Mouse (Mus musculus): ENCODE data around the gene Rbms3. TPM values are rescaled to one million over a fixed set of nuclear protein-coding genes. Genes with fewer than 3 reads are reported as not detected.

Gene Rbms3
- polyA plus RNA-seq, 1 experiment from 2014 or later: 80.5 TPM

GRCm38 (mm10) chr9:117585345-117585744 is 44.4 kb downstream of the Rbms3 start:
- 91% methylated on average over 6 of the region's 6 CpGs for WGBS
- no peak overlapping the region for H3K4me2 ChIP-seq
- ATAC-seq (ENCODE audit: low FRiP score, low read depth): no peak
- H3K36me3 ChIP-seq: no peaks in the 10 kb centered on the region
- H3K4me1 ChIP-seq (replicated peaks): no peaks in the 10 kb centered on the region
- no peaks in the 10 kb centered on the region for H3K27me3 ChIP-seq
- no peak overlapping the region for H3K9ac ChIP-seq
- H3K4me3 ChIP-seq: no peak overlapping the region
- no peak overlapping the region for H3K27ac ChIP-seq (replicated peaks)
- H3K9me3 ChIP-seq: no peaks in the 10 kb centered on the region

- 60% methylated on average over 7 of the region's 7 CpGs for WGBS
- Histone ChIP-seq H3K4me2 (no peak overlapping the region), H3K4me3 (no peak overlapping the region), H3K9me3 (no peaks in the 10 kb centered on the region), H3K27ac (replicated peaks) (no peak overlapping the region), H3K4me1 (replicated peaks) (no peaks in the 10 kb centered on the region), H3K36me3 (no peaks in the 10 kb centered on the region), H3K27me3 (no peaks in the 10 kb centered on the region), H3K9ac (no peak overlapping the region)
- peak; percentile 81 for ATAC-seq (ENCODE audit: low FRiP score, low read depth)
Observed at GRCm38 (mm10) chr9:117583638-117584037, 46.1 kb downstream of the Rbms3 start.

GRCm38 (mm10) chr9:117582591-117582990 is 47.1 kb downstream of the Rbms3 start:
- WGBS: 79% methylated on average over 6 of the region's 6 CpGs
- no peak for ATAC-seq (ENCODE audit: low FRiP score, low read depth)

GRCm38 (mm10) chr9:117571186-117571855 is 58.4 kb downstream of the Rbms3 start:
- Histone ChIP-seq H3K4me3 (no peak overlapping the region), H3K27me3 (no peaks in the 10 kb centered on the region), H3K4me2 (no peak overlapping the region), H3K36me3 (no peaks in the 10 kb centered on the region), H3K4me1 (replicated peaks) (no peaks in the 10 kb centered on the region), H3K9ac (no peak overlapping the region), H3K27ac (replicated peaks) (no peak overlapping the region), H3K9me3 (no peaks in the 10 kb centered on the region)
- ATAC-seq (ENCODE audit: low FRiP score, low read depth): no peak
- 79% methylated on average over 5 of the region's 5 CpGs for WGBS

More at GRCm38 (mm10) chr9:117582591-117582990, 47.1 kb downstream of the Rbms3 start:
- Histone ChIP-seq H3K4me2 (no peak overlapping the region), H3K27me3 (no peaks in the 10 kb centered on the region), H3K36me3 (no peaks in the 10 kb centered on the region), H3K27ac (replicated peaks) (no peak overlapping the region), H3K4me1 (replicated peaks) (no peaks in the 10 kb centered on the region), H3K9ac (no peak overlapping the region), H3K9me3 (no peaks in the 10 kb centered on the region), H3K4me3 (no peak overlapping the region)

GRCm38 (mm10) chr9:117570240-117570821 is 59.4 kb downstream of the Rbms3 start:
- no peak overlapping the region for H3K27ac ChIP-seq (replicated peaks)
- no peaks in the 10 kb centered on the region for H3K4me1 ChIP-seq (replicated peaks)
- no peak overlapping the region for H3K9ac ChIP-seq
- no peak overlapping the region for H3K4me2 ChIP-seq
- H3K9me3 ChIP-seq: no peaks in the 10 kb centered on the region
- WGBS: 95% methylated on average over 7 of the region's 7 CpGs
- H3K4me3 ChIP-seq: no peak overlapping the region
- no peaks in the 10 kb centered on the region for H3K27me3 ChIP-seq
- no peaks in the 10 kb centered on the region for H3K36me3 ChIP-seq
- no peak for ATAC-seq (ENCODE audit: low FRiP score, low read depth)

GRCm38 (mm10) chr9:117566293-117566692 is 63.4 kb downstream of the Rbms3 start:
- H3K4me2 ChIP-seq: no peak overlapping the region
- no peaks in the 10 kb centered on the region for H3K4me1 ChIP-seq (replicated peaks)
- H3K36me3 ChIP-seq: no peaks in the 10 kb centered on the region
- no peaks in the 10 kb centered on the region for H3K9me3 ChIP-seq
- no peak overlapping the region for H3K9ac ChIP-seq
- 81% methylated on average over 10 of the region's 10 CpGs for WGBS
- ATAC-seq (ENCODE audit: low FRiP score, low read depth): no peak
- no peak overlapping the region for H3K4me3 ChIP-seq
- no peak overlapping the region for H3K27ac ChIP-seq (replicated peaks)
- no peaks in the 10 kb centered on the region for H3K27me3 ChIP-seq

- H3K27ac ChIP-seq (replicated peaks): no peak overlapping the region
- no peaks in the 10 kb centered on the region for H3K9me3 ChIP-seq
- no peak overlapping the region for H3K4me2 ChIP-seq
- H3K9ac ChIP-seq: no peak overlapping the region
- H3K4me1 ChIP-seq (replicated peaks): no peaks in the 10 kb centered on the region
- no peaks in the 10 kb centered on the region for H3K27me3 ChIP-seq
- WGBS: 87% methylated on average over 5 of the region's 5 CpGs
- no peak overlapping the region for H3K4me3 ChIP-seq
- no peak for ATAC-seq (ENCODE audit: low FRiP score, low read depth)
- no peaks in the 10 kb centered on the region for H3K36me3 ChIP-seq
Observed at GRCm38 (mm10) chr9:117558562-117558961, 71.2 kb downstream of the Rbms3 start.

GRCm38 (mm10) chr9:117554356-117554755 is 75.4 kb downstream of the Rbms3 start:
- Histone ChIP-seq H3K36me3 (no peaks in the 10 kb centered on the region), H3K9ac (no peak overlapping the region)

GRCm38 (mm10) chr9:117529281-117529680 is 100.4 kb downstream of the Rbms3 start:
- ATAC-seq (ENCODE audit: low FRiP score, low read depth): no peak
- Histone ChIP-seq H3K4me3 (no peak overlapping the region), H3K4me2 (no peak overlapping the region), H3K36me3 (no peaks in the 10 kb centered on the region), H3K27ac (replicated peaks) (no peak overlapping the region), H3K9ac (no peak overlapping the region), H3K4me1 (replicated peaks) (no peaks in the 10 kb centered on the region), H3K9me3 (no peaks in the 10 kb centered on the region), H3K27me3 (no peaks in the 10 kb centered on the region)
- WGBS: 81% methylated on average over 2 of the region's 2 CpGs

More at GRCm38 (mm10) chr9:117554356-117554755, 75.4 kb downstream of the Rbms3 start:
- no peak overlapping the region for H3K4me2 ChIP-seq
- H3K27me3 ChIP-seq: no peaks in the 10 kb centered on the region
- H3K27ac ChIP-seq (replicated peaks): no peak overlapping the region
- H3K4me1 ChIP-seq (replicated peaks): no peaks in the 10 kb centered on the region
- ATAC-seq (ENCODE audit: low FRiP score, low read depth): no peak
- no peaks in the 10 kb centered on the region for H3K9me3 ChIP-seq
- no peak overlapping the region for H3K4me3 ChIP-seq

GRCm38 (mm10) chr9:117508941-117509340 is 120.8 kb downstream of the Rbms3 start:
- WGBS: 38% methylated on average over 11 of the region's 11 CpGs
- no peaks in the 10 kb centered on the region for H3K27me3 ChIP-seq
- no peaks in the 10 kb centered on the region for H3K36me3 ChIP-seq
- H3K4me3 ChIP-seq: no peak overlapping the region
- peak overlapping the region; percentile 51; the same call in 1 of the 2 replicates for H3K27ac ChIP-seq (replicated peaks)
- no peaks in the 10 kb centered on the region for H3K9me3 ChIP-seq
- peak; percentile 54; the same call in 1 of the 2 replicates for ATAC-seq (ENCODE audit: low FRiP score, low read depth)
- H3K9ac ChIP-seq: no peak overlapping the region
- H3K4me2 ChIP-seq: peak overlapping the region; percentile 1; the same call in 1 of the 2 replicates
- peaks cover 7% of the 10 kb centered on the region; the same call in 1 of the 2 replicates for H3K4me1 ChIP-seq (replicated peaks)

GRCm38 (mm10) chr9:117491866-117492265 is 137.8 kb downstream of the Rbms3 start:
- no peaks in the 10 kb centered on the region for H3K4me1 ChIP-seq (replicated peaks)
- H3K4me3 ChIP-seq: no peak overlapping the region
- no peak overlapping the region for H3K27ac ChIP-seq (replicated peaks)
- no peak for ATAC-seq (ENCODE audit: low FRiP score, low read depth)
- no peaks in the 10 kb centered on the region for H3K36me3 ChIP-seq
- no peak overlapping the region for H3K9ac ChIP-seq
- no peaks in the 10 kb centered on the region for H3K9me3 ChIP-seq
- no peaks in the 10 kb centered on the region for H3K27me3 ChIP-seq
- WGBS: 80% methylated on average over 2 of the region's 2 CpGs
- no peak overlapping the region for H3K4me2 ChIP-seq

- Histone ChIP-seq H3K27me3 (no peaks in the 10 kb centered on the region), H3K4me1 (replicated peaks) (no peaks in the 10 kb centered on the region), H3K36me3 (no peaks in the 10 kb centered on the region), H3K9me3 (no peaks in the 10 kb centered on the region), H3K27ac (replicated peaks) (no peak overlapping the region), H3K4me2 (no peak overlapping the region), H3K4me3 (no peak overlapping the region), H3K9ac (no peak overlapping the region)
- no peak for ATAC-seq (ENCODE audit: low FRiP score, low read depth)
- 94% methylated on average over 5 of the region's 5 CpGs for WGBS
Observed at GRCm38 (mm10) chr9:117484396-117484795, 145.3 kb downstream of the Rbms3 start.
